8 mouse cellular contexts compared by ENCODE assay signal in the genomic region with DNA sequence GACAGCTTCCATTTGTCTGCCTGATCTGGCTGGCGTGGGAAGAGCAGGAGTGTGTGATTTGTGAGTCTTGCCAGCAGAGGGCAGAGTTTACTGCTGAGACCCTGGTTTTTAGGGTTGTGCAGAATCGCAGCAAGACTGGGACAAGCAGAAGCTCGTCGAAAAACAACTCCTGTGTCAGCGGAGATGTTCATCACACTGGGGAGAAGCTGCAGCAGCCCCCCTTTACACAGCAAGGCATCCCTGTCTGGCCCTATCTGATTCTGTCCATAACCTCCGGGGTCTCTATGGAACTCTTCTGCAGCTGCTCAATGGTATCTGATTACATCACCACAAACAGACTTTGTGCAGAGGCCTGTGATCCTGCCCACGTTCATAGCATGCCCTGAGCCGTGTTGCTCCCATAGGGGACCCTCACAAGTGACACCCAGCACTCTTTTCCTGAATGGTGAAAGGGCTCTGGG.
DNase-seq lines count a peak whose midpoint lies in the region; ATAC-seq and TF ChIP-seq lines count a peak whose summit lies in the region.

No protein-coding gene starts in this region.

- TF ChIP-seq CTCF in liver, adult 2 months (IDR thresholded peaks at IDR 0.05; ENCODE audit: low read depth, low read length): peak; percentile 60

- peak; percentile 81 for ATAC-seq in forebrain, embryonic 14.5 days
- peak; percentile 52; the same call in 1 of the 2 replicates for ATAC-seq in kidney, embryonic 14.5 days (ENCODE audit: low FRiP score, low TSS enrichment)

- no peak overlapping the region for H3K27ac ChIP-seq in forebrain, embryonic 14.5 days (ENCODE audit: low read depth, low read length)
- H3K27ac ChIP-seq in kidney, embryonic 14.5 days (ENCODE audit: low read depth, low read length): no peak overlapping the region
- H3K27ac ChIP-seq in liver, adult 2 months (replicated peaks; ENCODE audit: insufficient read depth, low read depth, low read length): no peak overlapping the region

- no peak overlapping the region for H3K4me2 ChIP-seq in forebrain, embryonic 14.5 days (ENCODE audit: low read length)
- no peak overlapping the region for H3K4me2 ChIP-seq in kidney, embryonic 14.5 days (replicated peaks; ENCODE audit: low read depth, low read length)

- no peaks in the 10 kb centered on the region for H3K79me2 ChIP-seq in liver, adult 2 months (ENCODE audit: control insufficient read depth, insufficient read depth, low read length)

- no peaks in the 10 kb centered on the region for H3K27me3 ChIP-seq in forebrain, embryonic 14.5 days (replicated peaks; ENCODE audit: control insufficient read depth, insufficient read depth, low read length)
- H3K27me3 ChIP-seq in kidney, embryonic 14.5 days (ENCODE audit: control insufficient read depth, insufficient read depth, low read length): no peaks in the 10 kb centered on the region
- H3K27me3 ChIP-seq in liver, adult 2 months (ENCODE audit: control insufficient read depth, insufficient read depth, low read length): no peaks in the 10 kb centered on the region

- no peaks in the 10 kb centered on the region for H3K36me3 ChIP-seq in forebrain, embryonic 14.5 days (ENCODE audit: control insufficient read depth, insufficient read depth, low read length)
- H3K36me3 ChIP-seq in kidney, embryonic 14.5 days (ENCODE audit: control insufficient read depth, insufficient read depth, low read length): no peaks in the 10 kb centered on the region
- no peaks in the 10 kb centered on the region for H3K36me3 ChIP-seq in liver, adult 2 months (ENCODE audit: control insufficient read depth, insufficient read depth, low read length)

- peak; percentile 24 for DNase-seq in ovary, postnatal 36 days (ENCODE audit: low spot score)
- DNase-seq in ovary, postnatal 10 days (ENCODE audit: low spot score): no peak
- peak; percentile 67 for DNase-seq in cerebellum, adult 11 months
- DNase-seq in forebrain, embryonic 14.5 days (ENCODE audit: low spot score): peak; percentile 86
- peak; percentile 21 for DNase-seq in liver, adult 2 months (ENCODE audit: extremely low read depth, low read depth, low spot score)
- DNase-seq in retina, adult 2 months (ENCODE audit: low read depth, low spot score): peak; percentile 23
- DNase-seq in spleen, adult 12 weeks (ENCODE audit: low spot score): no peak

- TF ChIP-seq POLR2A in liver, adult 2 months (IDR thresholded peaks at IDR 0.05; ENCODE audit: extremely low read depth, insufficient read depth, low read length): no peak

- H3K4me1 ChIP-seq in forebrain, embryonic 14.5 days (ENCODE audit: control insufficient read depth, insufficient read depth, low read length): no peaks in the 10 kb centered on the region
- H3K4me1 ChIP-seq in kidney, embryonic 14.5 days (ENCODE audit: control insufficient read depth, insufficient read depth, low read length): no peaks in the 10 kb centered on the region
- no peaks in the 10 kb centered on the region for H3K4me1 ChIP-seq in liver, adult 2 months (ENCODE audit: control insufficient read depth, insufficient read depth, low read length)

- H3K9ac ChIP-seq in forebrain, embryonic 14.5 days (ENCODE audit: low read length): no peak overlapping the region
- no peak overlapping the region for H3K9ac ChIP-seq in kidney, embryonic 14.5 days (ENCODE audit: low read depth, low read length)
- H3K9ac ChIP-seq in liver, adult 2 months (ENCODE audit: low read depth, low read length): no peak overlapping the region

- 15% methylated on average over 8 of the region's 8 CpGs for WGBS in forebrain, embryonic 14.5 days
- WGBS in kidney, embryonic 14.5 days: 12% methylated on average over 8 of the region's 8 CpGs
- WGBS in liver, adult 2 months: 15% methylated on average over 8 of the region's 8 CpGs

- H3K9me3 ChIP-seq in forebrain, embryonic 14.5 days (replicated peaks; ENCODE audit: control insufficient read depth, low read length): no peaks in the 10 kb centered on the region
- no peaks in the 10 kb centered on the region for H3K9me3 ChIP-seq in kidney, embryonic 14.5 days (ENCODE audit: control insufficient read depth, low read length)

- H3K4me3 ChIP-seq in forebrain, embryonic 14.5 days (ENCODE audit: low read depth, low read length): no peak overlapping the region
- no peak overlapping the region for H3K4me3 ChIP-seq in kidney, embryonic 14.5 days (ENCODE audit: low read length)
- no peak overlapping the region for H3K4me3 ChIP-seq in liver, adult 2 months (ENCODE audit: insufficient read depth, low read depth, low read length)

Comparison
In these comparisons a context has a peak if more than half of its experiments do, and no peak if none do; other contexts are left out.
1. DNase-seq: peak in ovary, postnatal 36 days (single experiment), cerebellum, adult 11 months (single experiment), forebrain, embryonic 14.5 days (single experiment), liver, adult 2 months (single experiment) and retina, adult 2 months (single experiment); none in ovary, postnatal 10 days (single experiment) and spleen, adult 12 weeks (single experiment).